Mouse (Mus musculus) cerebellum, adult 11-12 months (tissue): Measurements from ENCODE around the gene Lrp2bp.

Experiments
- DNase-seq: peaks from one replicate; pipeline ENCODE4 v3.0.0; 2022

Lrp2bp gene

GRCm38 (mm10) chr8:45999138-45999783 lies at the start of gene Lrp2bp:
TSS of gene Lrp2bp (plus strand) at chr8:45999303.
- peak; percentile 69 for DNase-seq

- DNase-seq = no peak
These were observed 48.5 kb upstream of the Lrp2bp start for GRCm38 (mm10) chr8:45950622-45951021.

- no peak for DNase-seq
These were observed 28.2 kb upstream of the Lrp2bp start for GRCm38 (mm10) chr8:45970894-45971293.

- no peak for DNase-seq
These were observed 25.1 kb upstream of the Lrp2bp start for GRCm38 (mm10) chr8:45973988-45974505.

GRCm38 (mm10) chr8:45975126-45975836 lies 23.8 kb upstream of the Lrp2bp start, which contains the start of the genes 1700029J07Rik and Ufsp2:
TSS of gene 1700029J07Rik (minus strand) at chr8:45975252.
TSS of gene Ufsp2 (plus strand) at chr8:45975528.
- DNase-seq = peak; percentile 97

- DNase-seq = no peak
These were observed 23.1 kb upstream of the Lrp2bp start for GRCm38 (mm10) chr8:45975837-45976468.

- DNase-seq = no peak
These were observed 12.4 kb upstream of the Lrp2bp start for GRCm38 (mm10) chr8:45986665-45987064.

DNA sequence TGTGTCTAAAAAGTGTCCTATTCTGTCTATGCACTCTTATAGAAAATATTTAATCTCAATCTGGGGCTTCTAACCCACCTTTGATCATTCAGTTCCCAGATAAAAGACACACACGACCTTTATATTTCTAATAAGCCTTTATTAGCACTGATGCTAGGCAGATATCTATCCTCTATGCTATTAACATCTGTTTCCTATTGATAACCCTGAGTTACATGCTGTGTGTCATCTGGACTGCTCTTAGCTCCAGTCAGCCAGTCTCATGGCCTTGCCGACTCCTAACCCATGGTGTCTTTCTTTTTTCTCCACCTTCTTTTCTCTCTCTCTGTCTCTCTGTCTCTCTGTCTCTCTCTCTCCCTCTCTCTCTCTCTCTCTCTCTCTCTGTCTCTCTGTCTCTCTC lies 10.9 kb upstream of the Lrp2bp start:
- DNase-seq = no peak

DNA sequence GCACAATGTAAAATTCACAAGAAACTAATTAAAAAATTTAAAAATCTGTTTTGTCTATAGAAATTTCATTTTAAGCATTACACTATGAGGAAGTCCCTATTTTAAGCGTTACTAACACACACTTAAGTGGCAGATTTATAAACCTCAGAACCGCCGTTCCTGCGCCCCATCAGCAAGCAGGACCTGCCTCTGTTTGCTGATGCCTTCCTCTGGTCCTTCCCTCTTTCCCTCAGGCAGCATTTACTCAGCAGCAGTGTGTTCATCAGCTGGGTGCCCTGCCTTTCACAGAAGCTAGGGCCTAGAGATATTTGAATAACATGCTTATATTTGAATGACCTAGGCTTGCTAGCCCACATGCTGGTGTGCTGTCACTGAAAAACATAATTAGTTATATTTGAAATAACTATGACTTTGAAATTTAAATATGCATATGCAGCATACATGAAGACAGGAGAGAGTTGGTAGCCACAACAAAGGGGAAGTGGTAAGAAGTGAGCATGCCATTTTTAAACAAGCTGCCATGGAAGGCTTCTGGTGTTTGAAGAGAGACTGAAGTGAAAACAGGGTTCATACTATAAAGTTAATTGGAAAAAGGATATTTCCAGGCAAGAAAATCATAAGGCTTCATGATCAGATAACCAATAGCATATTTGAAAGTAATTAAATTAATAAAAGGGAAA lies 8.3 kb upstream of the Lrp2bp start:
- no peak for DNase-seq

DNA sequence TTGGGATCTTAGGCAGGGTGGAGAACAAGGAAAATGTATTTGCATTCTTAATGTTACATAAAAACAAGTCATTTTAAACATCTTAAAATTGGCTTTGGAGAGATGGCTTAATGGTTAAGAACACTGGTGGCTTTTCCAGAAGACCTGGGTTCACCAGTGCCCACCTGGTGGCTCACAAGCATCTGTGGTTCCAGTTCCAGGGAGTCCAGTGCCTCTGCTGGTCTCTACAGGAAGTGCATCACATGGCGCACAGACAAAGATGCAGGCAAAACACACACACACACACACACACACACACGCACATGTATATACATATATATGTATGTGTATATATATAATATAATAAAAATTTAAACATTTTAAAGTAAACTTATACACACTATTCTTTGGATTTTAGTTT lies 5.0 kb upstream of the Lrp2bp start:
- DNase-seq = no peak

DNA sequence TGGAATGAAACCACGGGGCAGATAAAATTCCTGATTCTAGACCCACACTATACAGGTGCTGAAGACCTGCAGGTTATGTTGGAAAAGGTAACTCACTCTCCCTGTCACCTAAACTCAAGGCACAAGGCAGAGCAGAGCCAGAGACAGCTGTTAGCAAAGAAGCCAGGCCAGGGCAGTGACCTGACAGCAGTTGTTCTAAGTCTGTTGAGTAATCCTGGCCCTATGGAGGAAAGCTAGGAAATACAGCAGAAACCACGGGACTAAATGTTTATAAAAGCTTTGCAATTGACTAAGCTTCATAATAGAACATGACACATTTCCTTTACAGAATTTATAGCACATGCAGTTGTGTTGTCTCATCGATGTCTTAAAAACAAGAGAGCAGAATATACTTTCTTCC lies 3.5 kb upstream of the Lrp2bp start:
- no peak for DNase-seq

- DNase-seq = no peak
These were observed 875 bp upstream of the Lrp2bp start for GRCm38 (mm10) chr8:45998228-45998627.

DNA sequence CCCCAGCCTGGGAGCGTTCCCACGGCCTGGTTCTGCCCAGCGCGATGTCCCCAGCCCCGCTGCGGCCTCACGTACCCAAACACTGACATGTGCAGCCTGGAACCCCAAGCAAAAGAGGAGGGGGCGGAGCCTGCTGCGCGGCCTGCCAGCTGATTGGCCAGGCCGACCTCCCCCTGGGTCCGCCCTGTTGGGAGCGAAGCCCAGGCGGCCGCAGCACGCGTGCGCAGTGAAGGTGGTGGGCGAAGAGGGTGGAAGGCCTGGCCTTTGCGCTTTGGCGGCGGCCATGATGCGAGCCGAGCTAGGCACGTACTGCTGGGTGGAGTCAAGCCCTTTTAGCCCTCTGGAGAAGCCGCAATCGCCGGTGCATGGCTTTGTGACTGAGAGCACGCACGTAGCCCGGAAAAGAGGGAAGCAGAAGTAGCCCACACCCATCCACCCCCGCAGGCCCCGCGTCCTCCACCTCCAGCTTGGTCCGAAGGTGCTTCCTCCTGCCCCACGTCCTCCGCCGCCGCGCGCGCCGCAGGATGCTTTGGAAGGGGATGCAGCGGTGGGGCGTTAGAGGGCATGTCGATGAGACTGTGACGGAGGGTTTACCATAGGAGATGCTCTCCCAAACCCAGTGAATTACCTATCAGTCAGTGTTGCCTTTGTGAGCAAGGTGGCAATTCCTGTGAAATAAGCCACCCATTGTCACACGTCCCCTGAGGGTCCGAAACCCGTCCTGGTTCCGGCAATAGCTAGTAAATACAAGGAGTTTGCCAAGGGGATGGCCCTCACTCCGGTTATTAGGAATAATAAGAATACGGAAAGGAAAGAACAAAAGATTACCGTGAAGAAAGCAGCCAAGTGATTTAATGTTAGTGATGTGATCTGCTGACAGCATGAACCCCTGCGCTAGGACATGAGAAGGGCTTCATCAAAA lies 942 bp downstream of the Lrp2bp start:
- DNase-seq = peak; percentile 100

GRCm38 (mm10) chr8:46005596-46005995 lies 6.5 kb downstream of the Lrp2bp start, which contains the start of gene Ankrd37:
TSS of gene Ankrd37 (minus strand) at chr8:46005707.
- DNase-seq = no peak

DNA sequence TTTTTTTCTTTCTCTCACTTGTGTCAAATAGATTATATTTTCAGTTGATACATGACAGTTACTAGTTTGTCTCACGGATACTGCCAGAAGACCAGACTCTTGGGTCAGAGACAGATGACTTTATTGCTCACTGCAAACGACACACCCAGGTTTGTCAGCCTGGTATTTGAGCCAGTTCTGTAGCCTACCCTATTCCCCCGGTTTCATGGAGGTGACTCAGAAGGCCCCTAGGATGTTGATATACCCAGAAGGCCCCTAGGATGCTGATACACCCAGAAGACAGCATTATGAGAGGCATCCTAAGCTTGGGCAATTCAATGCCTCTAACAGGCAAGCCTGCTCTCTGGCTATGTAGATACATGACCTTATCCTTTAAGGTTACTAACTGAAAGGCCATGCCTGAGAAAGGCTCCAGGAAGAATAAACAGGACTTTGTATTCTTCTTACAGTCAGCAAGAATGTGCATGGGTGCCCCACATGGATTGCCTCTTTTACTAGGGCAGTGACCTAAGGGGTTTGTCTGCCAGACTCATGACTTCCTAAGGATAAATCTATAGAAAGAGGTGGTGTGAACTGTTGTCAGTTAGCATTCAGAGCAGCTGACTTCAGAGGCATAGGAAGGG lies 8.1 kb downstream of the Lrp2bp start:
- DNase-seq = no peak

DNA sequence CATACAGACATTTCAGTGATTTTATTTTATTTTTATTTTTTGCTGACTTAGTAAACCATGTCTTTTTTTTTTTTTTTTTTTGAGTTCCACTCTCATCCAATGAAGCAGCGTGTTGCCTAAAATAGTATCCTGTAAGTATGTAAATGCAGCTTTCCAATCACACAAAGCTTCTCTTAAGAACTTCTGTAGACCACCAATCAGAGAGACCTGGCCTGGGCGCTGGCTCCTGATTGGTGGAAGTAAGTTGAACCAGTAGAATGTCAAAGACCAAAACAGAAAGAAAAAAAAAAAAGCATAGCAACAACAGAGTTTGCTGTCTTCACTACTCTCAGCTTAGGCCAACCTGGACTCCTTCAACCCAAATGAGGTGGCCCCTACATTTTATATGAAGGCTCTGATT lies 11.2 kb downstream of the Lrp2bp start:
- no peak for DNase-seq

- no peak for DNase-seq
These were observed 11.9 kb downstream of the Lrp2bp start for GRCm38 (mm10) chr8:46010746-46011680.

DNA sequence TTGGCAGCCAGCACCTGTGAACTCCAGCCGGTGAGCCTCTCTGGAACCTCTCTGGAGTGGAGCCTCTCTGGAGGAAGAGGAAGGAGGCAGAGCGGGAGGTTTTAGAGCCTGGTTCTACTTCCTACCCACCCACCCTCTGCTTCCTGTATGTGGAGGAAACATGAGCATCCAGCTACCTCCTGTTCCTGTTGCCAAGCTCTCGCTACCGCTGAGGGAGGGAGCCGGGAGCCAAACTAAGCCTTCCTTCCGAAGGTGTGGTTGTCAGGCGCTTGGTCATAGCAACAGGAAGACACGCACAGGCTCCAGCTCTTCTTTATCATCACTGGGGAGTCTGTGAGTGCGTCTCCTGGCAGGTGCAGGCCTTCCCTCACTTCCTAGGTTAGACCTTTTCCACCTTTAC lies 23.1 kb downstream of the Lrp2bp start:
- no peak for DNase-seq

DNA sequence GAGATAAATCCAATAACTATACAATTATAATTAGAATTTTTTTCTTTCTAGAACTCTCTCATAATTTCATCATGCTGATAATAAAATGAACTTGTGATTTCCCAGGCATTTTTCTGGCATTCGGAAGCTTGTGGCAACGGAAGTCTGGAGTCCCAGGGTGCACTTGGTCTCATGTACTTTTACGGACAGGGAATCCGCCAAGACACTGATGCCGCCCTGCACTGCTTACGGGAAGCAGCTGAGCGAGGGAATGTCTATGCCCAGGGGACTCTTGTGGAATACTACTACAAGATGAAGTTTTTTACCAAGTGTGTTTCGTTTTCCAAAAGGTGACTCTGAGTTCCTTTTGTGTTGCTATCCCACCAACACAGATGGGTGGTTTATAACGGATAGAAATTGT lies 23.7 kb downstream of the Lrp2bp start:
- no peak for DNase-seq

DNA sequence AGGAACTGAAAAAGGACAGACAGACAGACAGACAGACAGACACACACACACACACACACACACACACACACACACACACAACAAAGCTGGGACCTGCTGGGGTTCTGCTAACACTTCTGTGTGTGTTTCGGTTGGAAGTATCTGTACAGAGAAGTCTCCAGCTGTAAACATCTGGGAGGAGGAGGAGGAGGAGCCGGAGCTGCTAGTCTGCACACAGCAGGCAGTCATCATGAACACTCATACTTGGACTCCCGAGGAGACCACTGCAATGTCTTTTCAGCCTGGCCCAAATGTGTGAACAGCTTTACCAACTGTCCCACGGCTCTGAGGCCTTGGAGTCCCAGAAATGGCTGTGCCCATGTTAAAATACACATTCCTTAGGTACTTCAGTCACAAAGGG lies 25.3 kb downstream of the Lrp2bp start:
- DNase-seq = no peak
